Mouse (Mus musculus): ENCODE results near the gene Themis3. TPM values are rescaled to one million over a fixed set of nuclear protein-coding genes. Genes with fewer than 3 reads are reported as not detected.

The Themis3 gene
- not detected for total RNA-seq (2018; cell fraction: chromatin; rRNA removed)
- not detected for total RNA-seq (2018; cell fraction: cytosol; rRNA removed)
- not detected for total RNA-seq (2018; cell fraction: nucleus; rRNA removed)
- not detected in 3 replicates for polyA plus RNA-seq (2018)

DNA sequence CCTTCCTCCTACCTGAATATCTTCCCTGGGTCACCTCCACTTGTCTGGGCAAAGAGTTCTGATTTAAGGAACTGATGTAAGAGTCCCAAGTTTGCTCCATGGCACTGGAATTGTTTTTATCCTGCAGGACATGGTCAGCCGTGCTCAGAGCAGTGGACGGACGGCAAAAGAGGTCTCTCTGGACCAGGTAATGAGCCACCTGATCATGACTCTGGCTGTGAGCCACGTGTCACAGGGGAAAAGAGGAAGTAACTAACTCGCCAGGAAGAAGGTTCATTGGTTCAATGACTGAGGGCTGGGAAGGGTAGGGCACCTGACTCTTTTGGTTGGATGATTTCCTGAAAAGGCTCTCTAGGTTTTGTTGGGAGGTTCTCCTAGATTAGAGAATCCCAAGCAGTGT, at the start of gene Themis3:
Gene Themis3, minus strand, starts transcription at position 187 of the 400 bp plus-strand sequence.
- 19% methylated on average over 5 of the region's 5 CpGs for WGBS (ENCODE audit: missing documents)
- Histone ChIP-seq H3K27ac (no peak within 1 kb of the TSS), H3K4me3 (ENCODE audit: inconsistent target) (no peak within 1 kb of the TSS), H3K36me3 (ENCODE audit: inconsistent target) (no peaks in the 10 kb centered on the region), H3K79me2 (ENCODE audit: inconsistent target) (no peaks in the 10 kb centered on the region)

DNA sequence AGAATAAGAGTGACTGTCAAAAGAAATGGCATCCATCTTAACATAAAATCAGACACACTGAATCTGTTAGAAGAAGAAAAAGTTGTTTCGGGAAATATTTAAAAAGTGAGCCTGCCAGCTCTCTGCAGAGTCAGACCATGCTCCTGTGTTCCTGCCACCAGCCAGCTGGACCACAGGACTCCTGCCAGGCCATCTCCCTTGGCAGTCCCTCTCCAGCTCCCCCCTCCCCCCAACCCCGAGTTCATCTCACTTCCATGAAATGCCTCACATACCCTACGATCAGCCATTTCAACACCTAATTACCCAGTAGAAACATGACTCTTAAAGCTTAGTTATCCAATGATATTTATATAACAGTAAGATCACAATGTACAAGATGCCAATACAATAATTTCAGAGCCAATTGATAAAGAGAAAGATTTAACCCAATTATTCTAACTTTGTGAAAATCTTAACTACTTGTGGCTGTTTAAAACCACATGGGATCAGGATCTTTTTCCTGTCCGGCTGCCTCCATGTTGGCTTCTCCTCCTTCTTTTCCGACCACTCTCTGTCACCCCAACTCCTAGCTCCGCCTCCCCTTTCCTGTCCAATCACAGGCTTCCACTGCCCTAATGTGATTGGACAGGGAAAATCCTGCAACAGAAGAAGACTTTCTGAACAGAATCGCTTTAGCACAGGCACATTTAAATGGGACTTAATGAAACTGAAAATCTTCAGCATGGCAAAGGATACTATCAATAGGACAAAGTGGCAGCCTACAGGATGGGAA, 43.7 kb upstream of the Themis3 start:
- H3K79me2 ChIP-seq (ENCODE audit: inconsistent target): no peaks in the 10 kb centered on the region
- H3K27ac ChIP-seq: no peak overlapping the region
- no peak overlapping the region for H3K4me3 ChIP-seq (ENCODE audit: inconsistent target)
- no peaks in the 10 kb centered on the region for H3K36me3 ChIP-seq (ENCODE audit: inconsistent target)
- WGBS (ENCODE audit: missing documents): 89% methylated on average over 7 of the region's 7 CpGs

DNA sequence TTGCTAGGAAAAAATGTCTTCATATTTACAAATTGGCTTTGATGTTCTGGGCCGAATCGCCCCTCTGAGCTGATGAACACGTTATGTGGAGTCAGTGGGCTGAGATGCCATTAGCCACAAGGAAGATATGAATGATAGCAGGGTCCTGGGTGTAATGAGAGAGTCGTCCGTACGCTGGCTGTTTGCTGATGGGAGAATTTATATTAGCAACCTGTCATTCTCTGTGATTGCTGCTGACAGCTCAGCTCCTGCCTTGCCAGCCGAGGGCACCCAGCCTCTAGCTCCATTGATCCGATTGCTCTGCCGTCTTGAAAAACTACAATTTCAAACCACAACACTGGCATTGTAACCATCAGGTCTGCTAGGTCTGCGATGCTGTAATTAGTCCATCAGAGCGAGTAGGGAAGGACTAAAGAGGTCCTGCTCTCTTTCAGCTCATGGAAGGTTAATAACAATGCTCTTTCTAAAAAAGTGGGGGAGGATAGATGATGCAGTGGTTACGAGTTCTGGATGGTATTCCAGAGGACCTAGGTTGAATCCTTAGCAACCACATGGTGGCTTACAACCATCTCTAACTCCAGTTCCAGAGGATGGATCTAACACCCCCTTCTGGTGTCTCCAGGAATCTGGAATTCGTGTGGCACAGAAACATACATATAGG, 25.7 kb upstream of the Themis3 start:
- Histone ChIP-seq H3K36me3 (ENCODE audit: inconsistent target) (no peaks in the 10 kb centered on the region), H3K27ac (no peak overlapping the region), H3K4me3 (ENCODE audit: inconsistent target) (no peak overlapping the region), H3K79me2 (ENCODE audit: inconsistent target) (no peaks in the 10 kb centered on the region)
- 91% methylated on average over 13 of the region's 13 CpGs for WGBS (ENCODE audit: missing documents)

DNA sequence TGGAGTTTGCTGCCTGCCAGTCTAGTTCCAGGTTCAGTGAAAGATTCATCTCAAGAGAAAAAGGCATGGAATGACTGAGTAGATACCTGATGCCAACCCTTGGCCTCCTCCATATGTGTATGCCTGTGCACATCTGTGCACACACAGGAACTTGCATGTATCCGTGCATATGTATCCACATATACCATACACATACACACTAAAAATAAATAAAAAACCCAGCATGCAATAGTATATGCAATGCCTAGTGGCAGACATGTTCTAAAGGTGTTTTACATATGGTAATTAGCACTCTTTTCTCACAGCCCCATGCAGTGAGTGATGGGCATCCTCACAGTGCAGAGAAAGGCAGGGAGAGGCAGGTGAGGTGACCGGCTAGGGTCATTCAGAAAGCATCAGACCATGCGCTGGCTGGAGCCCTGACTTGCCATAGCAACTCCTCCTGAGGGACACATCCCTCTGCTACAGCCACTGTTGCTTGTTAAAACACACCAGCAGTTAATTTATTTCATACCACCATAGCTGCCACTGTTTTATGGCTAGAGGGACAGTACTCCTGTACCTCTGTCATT, 24.9 kb upstream of the Themis3 start:
- 93% methylated on average over 3 of the region's 3 CpGs for WGBS (ENCODE audit: missing documents)
- H3K27ac ChIP-seq: no peak overlapping the region
- H3K4me3 ChIP-seq (ENCODE audit: inconsistent target): no peak overlapping the region
- no peaks in the 10 kb centered on the region for H3K79me2 ChIP-seq (ENCODE audit: inconsistent target)
- H3K36me3 ChIP-seq (ENCODE audit: inconsistent target): no peaks in the 10 kb centered on the region

DNA sequence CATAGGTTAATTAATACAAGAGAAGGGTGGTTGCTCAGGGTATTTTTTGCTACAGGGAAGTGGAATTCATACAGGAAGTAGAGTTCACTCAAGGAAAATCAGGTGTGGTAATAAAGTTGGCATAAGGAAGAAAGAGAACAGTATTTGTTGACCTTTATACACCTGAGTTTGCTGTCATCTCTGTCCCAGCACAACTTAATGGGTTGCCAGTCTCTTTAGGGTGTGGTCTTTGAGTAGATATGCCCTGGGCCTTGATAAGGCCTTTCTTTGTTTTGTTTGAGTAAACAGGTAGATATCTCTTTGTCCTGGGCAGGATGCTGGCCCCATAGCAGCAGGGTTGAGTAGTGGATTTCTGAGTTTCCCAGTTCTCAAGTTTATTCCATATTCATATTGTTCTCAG, 15.6 kb upstream of the Themis3 start:
- no peaks in the 10 kb centered on the region for H3K36me3 ChIP-seq (ENCODE audit: inconsistent target)
- H3K79me2 ChIP-seq (ENCODE audit: inconsistent target): no peaks in the 10 kb centered on the region

DNA sequence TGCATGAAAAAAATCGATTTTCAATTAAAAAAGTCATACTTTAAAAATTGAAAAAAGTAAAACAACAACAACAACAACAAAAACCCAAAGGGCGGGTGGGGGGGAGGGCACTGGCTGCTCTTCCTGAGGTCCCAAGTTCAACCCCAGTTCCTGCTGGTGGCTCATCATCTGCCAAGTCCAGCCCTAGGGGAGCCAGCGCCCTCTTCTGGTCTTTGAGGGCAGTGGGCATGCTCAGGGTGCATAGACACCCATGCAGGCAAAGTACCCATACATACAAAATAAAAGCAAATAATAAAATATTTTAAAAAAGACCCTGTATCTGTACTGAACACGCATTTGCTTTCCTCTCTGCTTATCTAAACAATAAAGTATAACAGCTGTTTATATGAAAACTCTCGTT, 10.5 kb upstream of the Themis3 start:
- 66% methylated on average over 4 of the region's 5 CpGs for WGBS (ENCODE audit: missing documents)

More for the DNA sequence above, 15.6 kb upstream of the Themis3 start:
- Histone ChIP-seq H3K27ac (no peak overlapping the region), H3K4me3 (ENCODE audit: inconsistent target) (no peak overlapping the region)

DNA sequence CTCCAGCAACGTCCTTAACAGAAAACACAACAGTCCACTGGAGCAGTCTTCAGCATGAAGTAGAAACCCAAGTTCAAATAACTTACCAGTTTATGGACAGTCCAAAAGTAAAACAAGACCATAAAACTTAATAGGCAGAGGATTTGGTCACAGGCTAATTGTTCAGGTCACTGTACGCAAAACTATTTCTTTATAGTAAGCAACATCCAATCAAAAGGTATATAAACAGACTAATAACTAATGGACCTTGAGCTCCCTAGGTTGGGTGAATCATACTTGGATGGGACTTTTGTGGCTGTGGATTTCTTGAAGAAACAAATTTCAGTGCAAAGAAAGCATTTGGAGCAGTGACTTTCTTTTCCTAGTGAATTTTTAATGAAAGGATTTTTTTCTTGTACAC, 6.8 kb upstream of the Themis3 start:
- WGBS (ENCODE audit: missing documents): 91% methylated on average over 2 of the region's 2 CpGs
- Histone ChIP-seq H3K79me2 (ENCODE audit: inconsistent target) (no peaks in the 10 kb centered on the region), H3K27ac (no peak overlapping the region)

More for the DNA sequence above, 10.5 kb upstream of the Themis3 start:
- Histone ChIP-seq H3K79me2 (ENCODE audit: inconsistent target) (no peaks in the 10 kb centered on the region), H3K4me3 (ENCODE audit: inconsistent target) (no peak overlapping the region), H3K36me3 (ENCODE audit: inconsistent target) (no peaks in the 10 kb centered on the region), H3K27ac (no peak overlapping the region)

DNA sequence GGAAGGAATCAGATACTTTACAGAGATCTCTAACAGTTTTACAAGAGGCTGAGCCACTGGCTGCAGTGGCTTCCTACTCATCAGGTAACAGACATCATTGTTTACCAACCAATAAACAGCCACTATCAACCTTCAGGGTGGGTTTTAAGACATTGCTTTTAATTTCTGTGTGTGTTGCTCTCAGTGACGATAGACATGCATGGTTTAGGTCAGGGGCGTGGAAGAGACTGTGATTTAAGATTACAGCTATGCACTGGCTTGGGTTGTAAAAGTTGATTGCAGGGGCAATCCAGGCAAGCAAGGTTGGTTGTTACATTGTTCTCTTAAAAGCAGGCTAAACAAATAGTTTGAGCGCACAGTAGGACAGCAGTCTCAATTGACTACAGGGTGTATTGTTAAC, 1.4 kb upstream of the Themis3 start:
- 63% methylated on average over 3 of the region's 3 CpGs for WGBS (ENCODE audit: missing documents)
- Histone ChIP-seq H3K79me2 (ENCODE audit: inconsistent target) (no peaks in the 10 kb centered on the region), H3K27ac (no peak overlapping the region)

More for the DNA sequence above, 6.8 kb upstream of the Themis3 start:
- no peaks in the 10 kb centered on the region for H3K36me3 ChIP-seq (ENCODE audit: inconsistent target)
- H3K4me3 ChIP-seq (ENCODE audit: inconsistent target): no peak overlapping the region

DNA sequence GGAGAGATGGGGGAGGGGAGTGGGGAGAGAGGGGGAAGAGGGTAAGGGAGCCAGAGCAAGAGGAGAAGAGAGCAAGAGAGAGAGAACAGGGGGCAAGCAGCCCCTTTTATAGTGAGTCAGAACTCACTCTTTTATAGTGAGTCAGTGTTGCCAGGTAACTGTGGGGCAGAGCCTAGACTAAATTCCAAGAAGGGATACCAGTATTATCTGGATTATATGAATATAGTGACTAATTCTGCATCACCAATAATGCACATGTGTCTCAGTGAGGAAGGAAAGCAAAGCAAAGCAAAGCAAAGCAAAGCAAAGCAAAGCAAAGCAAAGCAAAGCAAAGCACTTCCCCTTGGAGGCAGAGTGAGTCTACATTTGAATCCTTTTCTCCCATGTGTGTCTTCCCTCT, 835 bp upstream of the Themis3 start:
- Histone ChIP-seq H3K4me3 (ENCODE audit: inconsistent target) (no peak overlapping the region), H3K36me3 (ENCODE audit: inconsistent target) (no peaks in the 10 kb centered on the region), H3K27ac (no peak overlapping the region), H3K79me2 (ENCODE audit: inconsistent target) (no peaks in the 10 kb centered on the region)

More for the DNA sequence above, 1.4 kb upstream of the Themis3 start:
- no peak overlapping the region for H3K4me3 ChIP-seq (ENCODE audit: inconsistent target)
- no peaks in the 10 kb centered on the region for H3K36me3 ChIP-seq (ENCODE audit: inconsistent target)

DNA sequence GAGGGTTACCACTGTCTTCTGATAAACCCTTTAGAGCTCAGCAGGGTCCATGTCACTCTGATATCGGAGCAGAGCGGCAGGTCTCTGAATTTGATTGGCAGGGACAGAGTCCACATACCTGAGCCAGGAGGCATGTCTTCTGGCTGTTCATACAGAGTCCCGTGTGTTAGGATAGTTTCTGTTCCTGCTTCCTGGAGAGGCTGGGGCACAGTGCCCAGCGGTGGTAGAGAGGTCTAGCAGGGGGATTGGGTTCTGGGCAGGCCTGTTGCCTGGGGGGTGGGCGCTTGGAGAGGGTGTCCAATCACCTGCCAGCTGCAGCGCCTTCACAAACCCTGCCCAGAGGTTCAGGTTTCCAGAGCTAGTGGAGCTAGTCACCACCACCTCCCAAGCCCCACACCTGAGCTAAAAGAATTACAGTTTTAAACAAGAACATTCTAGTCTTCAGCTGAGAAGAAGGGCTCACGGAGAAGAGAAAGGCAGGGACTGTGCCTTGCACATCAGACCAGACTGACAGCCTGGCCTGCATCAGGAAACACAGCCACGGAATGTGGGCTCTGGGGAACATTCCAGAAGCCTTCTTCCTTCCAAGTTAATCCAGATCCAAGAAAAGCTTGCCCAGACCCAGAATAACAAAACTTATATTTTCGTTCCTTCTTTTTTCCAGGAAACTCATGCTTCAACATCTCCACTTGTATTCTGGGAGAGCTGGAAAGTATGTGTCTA, 3.9 kb downstream of the Themis3 start:
- no peaks in the 10 kb centered on the region for H3K36me3 ChIP-seq (ENCODE audit: inconsistent target)
- H3K4me3 ChIP-seq (ENCODE audit: inconsistent target): no peak overlapping the region
- no peak overlapping the region for H3K27ac ChIP-seq
- WGBS (ENCODE audit: missing documents): 78% methylated on average over 9 of the region's 9 CpGs
- H3K79me2 ChIP-seq (ENCODE audit: inconsistent target): no peaks in the 10 kb centered on the region

DNA sequence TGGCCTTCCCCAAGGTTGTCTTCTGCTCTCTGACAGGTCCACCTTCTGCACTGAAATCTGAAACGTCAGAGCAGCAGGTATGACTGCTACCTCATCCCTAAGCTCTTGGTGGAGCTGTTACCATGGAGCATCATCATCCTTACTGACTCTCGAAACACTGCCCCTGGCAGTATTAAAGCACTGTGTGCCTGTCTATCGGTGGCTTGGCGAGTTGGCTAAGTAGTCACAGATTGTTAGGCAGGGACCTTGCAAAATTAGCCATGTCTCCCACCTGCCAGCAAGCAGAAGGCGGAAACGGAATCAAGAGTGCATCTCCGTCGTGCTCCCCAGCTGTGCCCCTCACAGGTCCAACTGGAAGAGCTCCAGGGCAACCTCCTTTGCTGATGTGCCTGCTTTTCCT, 4.6 kb downstream of the Themis3 start:
- H3K79me2 ChIP-seq (ENCODE audit: inconsistent target): no peaks in the 10 kb centered on the region
- no peak overlapping the region for H3K27ac ChIP-seq
- no peaks in the 10 kb centered on the region for H3K36me3 ChIP-seq (ENCODE audit: inconsistent target)
- WGBS (ENCODE audit: missing documents): 84% methylated on average over 8 of the region's 8 CpGs
- no peak overlapping the region for H3K4me3 ChIP-seq (ENCODE audit: inconsistent target)

DNA sequence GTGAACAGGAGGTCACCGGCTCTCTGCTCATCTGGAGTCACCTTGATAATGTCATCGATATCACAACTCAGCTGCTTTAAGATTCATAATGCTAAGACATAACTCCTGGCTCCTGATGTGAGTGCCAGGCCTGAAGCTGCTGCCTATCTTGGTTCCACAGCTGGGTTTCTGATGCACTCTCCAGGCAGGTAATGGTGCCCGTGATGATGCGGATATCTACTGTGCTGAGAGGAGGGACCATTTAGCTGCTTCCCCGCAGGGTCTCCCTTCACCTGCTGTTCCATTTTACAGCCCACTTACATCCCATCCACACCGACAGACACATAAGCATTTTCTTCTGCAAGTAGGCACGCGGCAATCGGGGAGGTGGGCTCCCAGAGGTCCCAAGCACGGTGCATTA, 7.7 kb downstream of the Themis3 start:
- no peaks in the 10 kb centered on the region for H3K36me3 ChIP-seq (ENCODE audit: inconsistent target)
- H3K4me3 ChIP-seq (ENCODE audit: inconsistent target): no peak overlapping the region
- WGBS (ENCODE audit: missing documents): 91% methylated on average over 10 of the region's 10 CpGs
- H3K27ac ChIP-seq: no peak overlapping the region
- H3K79me2 ChIP-seq (ENCODE audit: inconsistent target): no peaks in the 10 kb centered on the region

DNA sequence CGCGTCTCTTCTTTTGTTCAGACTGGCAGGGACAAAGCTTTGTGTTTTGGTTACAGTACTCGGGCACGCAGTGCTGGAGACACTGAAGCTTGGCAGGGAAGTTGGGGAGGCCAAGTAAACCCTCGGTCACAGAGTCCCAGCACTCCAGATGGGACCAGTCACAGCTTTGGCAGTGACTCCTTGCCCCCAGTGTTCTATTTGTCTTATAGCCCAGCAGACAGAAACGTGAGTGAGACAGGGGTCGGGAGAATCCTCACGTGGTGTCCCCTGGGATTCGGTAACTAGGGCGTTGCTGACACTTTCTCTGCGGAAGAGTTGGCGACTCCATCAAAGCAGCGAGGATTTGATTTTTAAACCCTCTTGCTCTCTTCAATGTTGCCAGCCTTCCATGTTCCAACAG, 8.3 kb downstream of the Themis3 start:
- no peak overlapping the region for H3K4me3 ChIP-seq (ENCODE audit: inconsistent target)
- H3K79me2 ChIP-seq (ENCODE audit: inconsistent target): no peaks in the 10 kb centered on the region
- H3K27ac ChIP-seq: no peak overlapping the region
- 89% methylated on average over 13 of the region's 13 CpGs for WGBS (ENCODE audit: missing documents)
- no peaks in the 10 kb centered on the region for H3K36me3 ChIP-seq (ENCODE audit: inconsistent target)

DNA sequence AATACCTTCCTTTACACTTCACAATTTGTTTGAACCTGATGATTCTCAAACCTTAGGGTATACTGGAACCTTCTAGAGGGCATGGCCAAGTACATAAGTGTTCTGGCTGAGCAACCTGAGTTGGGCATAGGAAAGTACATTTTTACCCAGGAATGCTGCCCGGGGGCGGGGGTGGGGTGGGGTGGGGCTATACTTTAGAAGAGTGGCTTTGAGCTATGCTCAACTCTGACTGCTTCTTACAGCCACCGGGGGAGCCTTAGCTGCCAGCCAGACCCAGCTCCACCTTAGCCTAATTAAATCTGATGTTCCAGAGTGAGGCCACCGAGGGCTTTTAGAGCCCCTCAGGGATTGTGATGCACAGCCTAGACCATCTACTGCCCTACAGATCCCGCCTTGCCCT, 13.4 kb downstream of the Themis3 start:
- 80% methylated on average over 5 of the region's 5 CpGs for WGBS (ENCODE audit: missing documents)
- Histone ChIP-seq H3K27ac (no peak overlapping the region), H3K79me2 (ENCODE audit: inconsistent target) (no peaks in the 10 kb centered on the region), H3K4me3 (ENCODE audit: inconsistent target) (no peak overlapping the region), H3K36me3 (ENCODE audit: inconsistent target) (no peaks in the 10 kb centered on the region)

DNA sequence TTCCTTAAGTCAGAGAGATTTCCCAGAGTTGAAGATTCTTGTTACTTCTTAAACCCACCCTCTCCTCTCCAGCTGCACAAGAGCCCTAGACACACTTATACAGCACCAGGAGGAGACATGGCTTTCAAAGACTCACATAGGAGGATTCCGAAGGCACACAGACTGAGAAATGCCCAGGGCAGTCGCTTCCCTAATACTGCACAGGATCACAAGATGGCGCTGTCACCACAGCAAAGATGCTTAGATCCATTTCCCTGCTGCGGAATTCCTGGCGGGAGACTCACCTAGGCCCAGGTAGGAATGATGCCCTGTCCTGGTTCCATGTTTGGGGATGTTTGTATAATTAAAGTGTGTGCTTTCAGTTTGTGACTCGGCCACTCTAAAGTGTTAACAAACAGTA, 16.4 kb downstream of the Themis3 start:
- no peaks in the 10 kb centered on the region for H3K36me3 ChIP-seq (ENCODE audit: inconsistent target)
- no peak overlapping the region for H3K27ac ChIP-seq
- no peaks in the 10 kb centered on the region for H3K79me2 ChIP-seq (ENCODE audit: inconsistent target)
- WGBS (ENCODE audit: missing documents): 20% methylated on average over 5 of the region's 6 CpGs
- no peak overlapping the region for H3K4me3 ChIP-seq (ENCODE audit: inconsistent target)

Measured in macrophage (primary cell).